In the genomic region with DNA sequence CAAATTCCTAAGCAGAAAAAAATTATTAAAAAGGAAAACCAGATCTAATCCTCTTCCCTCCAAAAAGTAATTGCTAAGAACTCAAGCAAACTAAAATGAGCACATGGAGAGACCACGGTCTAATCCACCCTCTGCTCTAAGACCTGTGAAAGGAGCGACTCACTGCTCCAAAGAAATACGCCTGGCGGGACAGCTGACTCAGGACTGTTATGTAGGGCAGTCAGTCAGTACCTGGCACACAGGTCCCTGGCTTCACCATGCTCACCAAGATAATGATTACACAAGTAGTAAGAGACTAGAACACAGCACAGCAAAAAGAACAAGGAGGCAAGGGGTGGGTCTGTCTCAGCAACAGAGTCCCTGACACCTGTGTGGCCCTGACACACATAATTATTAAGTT, we compare ENCODE assay signal across 26 mouse cellular contexts. TPM values are rescaled to one million over a fixed set of nuclear protein-coding genes. Genes with fewer than 3 reads are reported as not detected.
A peak's percentile ranks its signal among the peaks of the same experiment; 100 is the strongest.
DNase-seq lines count a peak whose midpoint lies in the region; ATAC-seq and TF ChIP-seq lines count a peak whose summit lies in the region.
"Had no signal": no experiment of that assay in that cellular context is flagged by ENCODE, and none has a peak within 500 bp of the region (broad histone marks: within the 10 kb centered on the region; RNA-seq: fewer than 3 reads in every experiment).

No protein-coding gene starts in this region.

- intact Hi-C loops in gastrocnemius, adult 2 months (cut with DNase I), result no loop called here
- intact Hi-C loops in gastrocnemius, postnatal 36 days (cut with DNase I), result no loop called here

- no peaks in the 10 kb centered on the region for H3K27me3 ChIP-seq in kidney, embryonic 16.5 days (ENCODE audit: insufficient read depth, low read length)
- H3K27me3 ChIP-seq in lung, embryonic 14.5 days (ENCODE audit: insufficient read depth, low read length), result no peaks in the 10 kb centered on the region
- H3K27me3 ChIP-seq: hindbrain, embryonic 15.5 days; limb, embryonic 15.5 days; liver, embryonic 15.5 days; lung, embryonic 15.5 days had no signal

- TF ChIP-seq CTCF in gastrocnemius, adult 2 months (IDR thresholded peaks at IDR 0.05), result no peak
- no peak for TF ChIP-seq CTCF in lung, embryonic 14.5 days (IDR thresholded peaks at IDR 0.05; ENCODE audit: low read depth)

- no peaks in the 10 kb centered on the region for H3K4me1 ChIP-seq in kidney, embryonic 16.5 days (ENCODE audit: insufficient read depth, low read length)
- no peaks in the 10 kb centered on the region for H3K4me1 ChIP-seq in lung, embryonic 14.5 days (ENCODE audit: insufficient read depth)
- H3K4me1 ChIP-seq: hindbrain, embryonic 10.5 days; hindbrain, embryonic 15.5 days; limb, embryonic 15.5 days; liver, embryonic 15.5 days; lung, embryonic 15.5 days had no signal

- H3K4me2 ChIP-seq in kidney, embryonic 16.5 days (replicated peaks; ENCODE audit: low read depth, low read length), result no peak overlapping the region
- no peak overlapping the region for H3K4me2 ChIP-seq in lung, embryonic 14.5 days
- H3K4me2 ChIP-seq: hindbrain, embryonic 15.5 days; limb, embryonic 15.5 days; liver, embryonic 15.5 days; lung, embryonic 15.5 days; midbrain, embryonic 11.5 days had no signal

- WGBS in kidney, embryonic 16.5 days, result 86% methylated on average over 4 of the region's 4 CpGs
- WGBS in lung, embryonic 14.5 days, result 64% methylated on average over 4 of the region's 4 CpGs

- no peaks in the 10 kb centered on the region for H3K9me3 ChIP-seq in kidney, embryonic 16.5 days (ENCODE audit: low read length)
- H3K9me3 ChIP-seq in lung, embryonic 14.5 days (ENCODE audit: low read depth, low read length), result no peaks in the 10 kb centered on the region
- H3K9me3 ChIP-seq: hindbrain, embryonic 10.5 days; hindbrain, embryonic 15.5 days; limb, embryonic 15.5 days; liver, embryonic 15.5 days; lung, embryonic 15.5 days had no signal

- peak; percentile 54 for DNase-seq in gastrocnemius, adult 2 months
- DNase-seq in gastrocnemius, postnatal 36 days, result no peak
- DNase-seq in kidney, adult 8-10 months, result peak; percentile 62 to 65
- peak; percentile 6 for DNase-seq in lung, embryonic 14.5 days
- DNase-seq in lung, postnatal 10 days, result no peak
- no peak for DNase-seq in MN1 (ENCODE audit: low spot score)
- DNase-seq: adrenal gland, postnatal 25 days; cerebellum, adult 11-12 months; cerebellum, adult 9-11 months; embryo, embryonic 11 days; heart, postnatal 14 days; thymus, adult 18-20 months; thymus, postnatal 25 days had no signal

- ATAC-seq in kidney, embryonic 16.5 days (ENCODE audit: low FRiP score, low TSS enrichment), result no peak
- ATAC-seq in lung, embryonic 14.5 days (ENCODE audit: insufficient read depth), result no peak
- ATAC-seq: forebrain, embryonic 16.5 days; inflammation-experienced regulatory T-cells, adult 6 months; midbrain, embryonic 16.5 days had no signal

- no peak overlapping the region for H3K9ac ChIP-seq in kidney, embryonic 16.5 days (replicated peaks; ENCODE audit: low read length)
- H3K9ac ChIP-seq in lung, embryonic 14.5 days, result no peak overlapping the region
- H3K9ac ChIP-seq: hindbrain, embryonic 15.5 days; limb, embryonic 15.5 days; liver, embryonic 15.5 days; lung, embryonic 15.5 days had no signal

- no peak overlapping the region for H3K4me3 ChIP-seq in gastrocnemius, adult 2 months
- H3K4me3 ChIP-seq in kidney, embryonic 16.5 days (ENCODE audit: low read length), result no peak overlapping the region
- H3K4me3 ChIP-seq in lung, embryonic 14.5 days (ENCODE audit: low read depth, low read length), result no peak overlapping the region
- H3K4me3 ChIP-seq: erythroblast, embryonic 14.5 days; hindbrain, embryonic 10.5 days; hindbrain, embryonic 15.5 days; limb, embryonic 15.5 days; liver, embryonic 15.5 days; lung, embryonic 15.5 days had no signal

- H3K36me3 ChIP-seq in kidney, embryonic 16.5 days (ENCODE audit: insufficient read depth, low read length), result peaks cover 44% of the 10 kb centered on the region
- H3K36me3 ChIP-seq in lung, embryonic 14.5 days (ENCODE audit: insufficient read depth), result peaks cover 69% of the 10 kb centered on the region

- H3K27ac ChIP-seq in gastrocnemius, adult 2 months, result peak overlapping the region; percentile 60
- no peak overlapping the region for H3K27ac ChIP-seq in kidney, embryonic 16.5 days (ENCODE audit: low read length)
- 0 out of 2 replicates have a peak overlapping the region, but pooled peaks have one; percentile 4 for H3K27ac ChIP-seq in lung, embryonic 14.5 days (ENCODE audit: low read depth)
- H3K27ac ChIP-seq: hindbrain, embryonic 10.5 days; hindbrain, embryonic 15.5 days; kidney, postnatal 0 days; limb, embryonic 15.5 days; liver, embryonic 15.5 days; lung, embryonic 15.5 days; stomach, postnatal 0 days had no signal

RNA-seq across cellular contexts. Expression of gene Mtr, which starts 29.7 kb away (rescaled TPM):
- total RNA-seq in gastrocnemius, adult 2 months (2021), result 10 to 100 TPM; 15.6 to 18.0 TPM
- total RNA-seq in gastrocnemius, postnatal 36 days (2021), result 10 to 100 TPM; 14.0 to 14.8 TPM
- polyA plus RNA-seq in kidney, embryonic 16.5 days (2015; fragmentation: Nextera tagmentation; extraction: Ambion mirVana), result 13.4 and 14.3 TPM in 2 replicates
- polyA plus RNA-seq in lung, embryonic 14.5 days (2014; fragmentation: Nextera tagmentation; extraction: Ambion mirVana), result 21.3 and 21.9 TPM in 2 replicates

Comparison
In these comparisons a context has a peak if more than half of its experiments do, and no peak if none do; other contexts are left out.
1. DNase-seq: peak in gastrocnemius, adult 2 months (single experiment), kidney, adult 8-10 months (2 of 2) and lung, embryonic 14.5 days (single experiment); none in gastrocnemius, postnatal 36 days (0 of 2), lung, postnatal 10 days (single experiment) and MN1 (single experiment).